Mouse (Mus musculus): Measurements from ENCODE around the gene Exo5. TPM values are rescaled to one million over a fixed set of nuclear protein-coding genes. Genes with fewer than 3 reads are reported as not detected.
A peak's percentile ranks its signal among the peaks of the same experiment; 100 is the strongest.

Exo5 gene
- polyA plus RNA-seq, 1 experiment from 2014 or later = 10.8 TPM

GRCm38 (mm10) chr4:120891960-120892359 is 32.9 kb downstream of the Exo5 start:
- no peaks in the 10 kb centered on the region for H3K9me3 ChIP-seq (ENCODE audit: control insufficient read depth, low read length)
- no peaks in the 10 kb centered on the region for H3K4me1 ChIP-seq (ENCODE audit: control insufficient read depth in 2 of 2, insufficient read depth in 2 of 2, low read length in 2 of 2)
- H3K4me2 ChIP-seq (ENCODE audit: low read length) = no peak overlapping the region
- H3K9ac ChIP-seq (ENCODE audit: low read length) = no peak overlapping the region
- no peak overlapping the region for H3K27ac ChIP-seq (replicated peaks in 1 of 2; ENCODE audit: control insufficient read depth in 1 of 2, insufficient read depth in 1 of 2, low read depth in 2 of 2, low read length in 2 of 2)
- H3K36me3 ChIP-seq (ENCODE audit: control insufficient read depth, insufficient read depth, low read length) = no peaks in the 10 kb centered on the region
- H3K4me3 ChIP-seq (ENCODE audit: control insufficient read depth in 1 of 2, insufficient read depth in 1 of 2, low read depth in 1 of 2, low read length in 2 of 2) = no peak overlapping the region
- no peak for ATAC-seq (ENCODE audit: insufficient number of reproducible peaks, insufficient read depth, low FRiP score, low read depth)
- peaks cover 3% of the 10 kb centered on the region; the same call in 1 of the 2 replicates for H3K27me3 ChIP-seq (ENCODE audit: control insufficient read depth, insufficient read depth, low read length)

DNA sequence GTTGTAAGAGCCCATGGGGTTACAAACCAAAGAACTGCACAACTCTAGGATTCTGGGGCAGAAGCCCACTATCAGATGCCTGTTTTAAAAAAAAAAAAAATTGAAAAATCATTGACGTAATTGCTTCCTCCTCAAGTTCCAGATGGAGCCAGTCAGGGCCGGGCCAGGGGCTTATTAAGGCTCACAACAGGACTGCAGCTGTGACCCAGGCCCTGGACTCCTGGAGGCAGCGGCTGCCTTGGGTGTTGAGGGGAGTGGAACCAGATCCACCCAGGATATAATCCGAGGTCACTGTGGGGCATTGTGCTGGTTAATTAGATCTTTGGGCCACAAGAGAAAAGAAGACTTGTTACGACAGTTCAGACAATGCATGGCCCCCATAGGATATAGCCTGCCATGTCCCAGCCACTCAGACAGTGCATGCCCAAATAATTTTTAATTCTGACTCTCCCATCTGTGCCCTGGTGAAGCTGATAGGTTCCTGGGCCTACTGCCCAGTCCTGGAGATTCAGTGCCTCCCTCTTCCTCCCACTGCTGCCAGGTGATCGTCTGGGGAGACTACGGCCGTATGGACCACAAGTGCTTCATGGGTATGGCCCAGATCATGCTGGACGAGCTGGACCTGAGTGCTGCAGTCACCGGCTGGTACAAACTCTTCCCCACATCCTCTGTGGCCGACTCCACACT is 33.9 kb downstream of the Exo5 start:
- Histone ChIP-seq H3K36me3 (ENCODE audit: control insufficient read depth, insufficient read depth, low read length) (no peaks in the 10 kb centered on the region), H3K4me1 (ENCODE audit: control insufficient read depth in 2 of 2, insufficient read depth in 2 of 2, low read length in 2 of 2) (peaks cover 3 to 9% of the 10 kb centered on the region in 2 experiments), H3K9ac (ENCODE audit: low read length) (no peak overlapping the region), H3K4me2 (ENCODE audit: low read length) (no peak overlapping the region), H3K27me3 (ENCODE audit: control insufficient read depth, insufficient read depth, low read length) (peaks cover 3% of the 10 kb centered on the region; the same call in 1 of the 2 replicates), H3K27ac (replicated peaks in 1 of 2; ENCODE audit: control insufficient read depth in 1 of 2, insufficient read depth in 1 of 2, low read depth in 2 of 2, low read length in 2 of 2) (no peak overlapping the region), H3K4me3 (ENCODE audit: control insufficient read depth in 1 of 2, insufficient read depth in 1 of 2, low read depth in 1 of 2, low read length in 2 of 2) (no peak overlapping the region), H3K9me3 (ENCODE audit: control insufficient read depth, low read length) (no peaks in the 10 kb centered on the region)
- WGBS = 75% methylated on average over 11 of the region's 11 CpGs
- ATAC-seq (ENCODE audit: insufficient number of reproducible peaks, insufficient read depth, low FRiP score, low read depth) = no peak

GRCm38 (mm10) chr4:120888884-120889283 is 35.9 kb downstream of the Exo5 start:
- WGBS = 65% methylated on average over 8 of the region's 8 CpGs
- Histone ChIP-seq H3K27me3 (ENCODE audit: control insufficient read depth, insufficient read depth, low read length) (no peaks in the 10 kb centered on the region), H3K4me1 (ENCODE audit: control insufficient read depth in 2 of 2, insufficient read depth in 2 of 2, low read length in 2 of 2) (peaks cover 11 to 19% of the 10 kb centered on the region in 2 experiments), H3K27ac (replicated peaks in 1 of 2; ENCODE audit: control insufficient read depth in 1 of 2, insufficient read depth in 1 of 2, low read depth in 2 of 2, low read length in 2 of 2) (no peak overlapping the region), H3K4me2 (ENCODE audit: low read length) (no peak overlapping the region), H3K36me3 (ENCODE audit: control insufficient read depth, insufficient read depth, low read length) (no peaks in the 10 kb centered on the region), H3K4me3 (ENCODE audit: control insufficient read depth in 1 of 2, insufficient read depth in 1 of 2, low read depth in 1 of 2, low read length in 2 of 2) (no peak overlapping the region), H3K9ac (ENCODE audit: low read length) (no peak overlapping the region), H3K9me3 (ENCODE audit: control insufficient read depth, low read length) (no peaks in the 10 kb centered on the region)
- ATAC-seq (ENCODE audit: insufficient number of reproducible peaks, insufficient read depth, low FRiP score, low read depth) = no peak

- H3K4me1 ChIP-seq (ENCODE audit: control insufficient read depth in 2 of 2, insufficient read depth in 2 of 2, low read length in 2 of 2) = peaks cover 11 to 19% of the 10 kb centered on the region in 2 experiments
Observed at GRCm38 (mm10) chr4:120887381-120888112, 37.3 kb downstream of the Exo5 start.

GRCm38 (mm10) chr4:120886811-120887210 is 38.0 kb downstream of the Exo5 start:
- Histone ChIP-seq H3K4me2 (ENCODE audit: low read length) (no peak overlapping the region), H3K4me1 (ENCODE audit: control insufficient read depth in 2 of 2, insufficient read depth in 2 of 2, low read length in 2 of 2) (peaks cover 11 to 19% of the 10 kb centered on the region in 2 experiments), H3K4me3 (ENCODE audit: control insufficient read depth in 1 of 2, insufficient read depth in 1 of 2, low read depth in 1 of 2, low read length in 2 of 2) (no peak overlapping the region), H3K9ac (ENCODE audit: low read length) (no peak overlapping the region), H3K27ac (replicated peaks in 1 of 2; ENCODE audit: control insufficient read depth in 1 of 2, insufficient read depth in 1 of 2, low read depth in 2 of 2, low read length in 2 of 2) (no peak overlapping the region), H3K36me3 (ENCODE audit: control insufficient read depth, insufficient read depth, low read length) (no peaks in the 10 kb centered on the region), H3K27me3 (ENCODE audit: control insufficient read depth, insufficient read depth, low read length) (no peaks in the 10 kb centered on the region), H3K9me3 (ENCODE audit: control insufficient read depth, low read length) (no peaks in the 10 kb centered on the region)
- WGBS = 78% methylated on average over 5 of the region's 5 CpGs
- no peak for ATAC-seq (ENCODE audit: insufficient number of reproducible peaks, insufficient read depth, low FRiP score, low read depth)

More at GRCm38 (mm10) chr4:120887381-120888112, 37.3 kb downstream of the Exo5 start:
- Histone ChIP-seq H3K27me3 (ENCODE audit: control insufficient read depth, insufficient read depth, low read length) (no peaks in the 10 kb centered on the region), H3K4me2 (ENCODE audit: low read length) (no peak overlapping the region), H3K9ac (ENCODE audit: low read length) (no peak overlapping the region), H3K27ac (replicated peaks in 1 of 2; ENCODE audit: control insufficient read depth in 1 of 2, insufficient read depth in 1 of 2, low read depth in 2 of 2, low read length in 2 of 2) (no peak overlapping the region), H3K9me3 (ENCODE audit: control insufficient read depth, low read length) (no peaks in the 10 kb centered on the region), H3K36me3 (ENCODE audit: control insufficient read depth, insufficient read depth, low read length) (no peaks in the 10 kb centered on the region), H3K4me3 (ENCODE audit: control insufficient read depth in 1 of 2, insufficient read depth in 1 of 2, low read depth in 1 of 2, low read length in 2 of 2) (no peak overlapping the region)
- 30% methylated on average over 8 of the region's 8 CpGs for WGBS
- no peak for ATAC-seq (ENCODE audit: insufficient number of reproducible peaks, insufficient read depth, low FRiP score, low read depth)

- Histone ChIP-seq H3K27ac (replicated peaks in 1 of 2; ENCODE audit: control insufficient read depth in 1 of 2, insufficient read depth in 1 of 2, low read depth in 2 of 2, low read length in 2 of 2) (no peak overlapping the region), H3K4me1 (ENCODE audit: control insufficient read depth in 2 of 2, insufficient read depth in 2 of 2, low read length in 2 of 2) (peaks cover 11 to 19% of the 10 kb centered on the region in 2 experiments), H3K4me2 (ENCODE audit: low read length) (peak overlapping the region; percentile 51), H3K9ac (ENCODE audit: low read length) (no peak overlapping the region), H3K36me3 (ENCODE audit: control insufficient read depth, insufficient read depth, low read length) (no peaks in the 10 kb centered on the region), H3K27me3 (ENCODE audit: control insufficient read depth, insufficient read depth, low read length) (no peaks in the 10 kb centered on the region), H3K9me3 (ENCODE audit: control insufficient read depth, low read length) (no peaks in the 10 kb centered on the region), H3K4me3 (ENCODE audit: control insufficient read depth in 1 of 2, insufficient read depth in 1 of 2, low read depth in 1 of 2, low read length in 2 of 2) (no peak overlapping the region)
- no peak for ATAC-seq (ENCODE audit: insufficient number of reproducible peaks, insufficient read depth, low FRiP score, low read depth)
- 9% methylated on average over 4 of the region's 4 CpGs for WGBS
Observed at GRCm38 (mm10) chr4:120886131-120886530, 38.7 kb downstream of the Exo5 start.

DNA sequence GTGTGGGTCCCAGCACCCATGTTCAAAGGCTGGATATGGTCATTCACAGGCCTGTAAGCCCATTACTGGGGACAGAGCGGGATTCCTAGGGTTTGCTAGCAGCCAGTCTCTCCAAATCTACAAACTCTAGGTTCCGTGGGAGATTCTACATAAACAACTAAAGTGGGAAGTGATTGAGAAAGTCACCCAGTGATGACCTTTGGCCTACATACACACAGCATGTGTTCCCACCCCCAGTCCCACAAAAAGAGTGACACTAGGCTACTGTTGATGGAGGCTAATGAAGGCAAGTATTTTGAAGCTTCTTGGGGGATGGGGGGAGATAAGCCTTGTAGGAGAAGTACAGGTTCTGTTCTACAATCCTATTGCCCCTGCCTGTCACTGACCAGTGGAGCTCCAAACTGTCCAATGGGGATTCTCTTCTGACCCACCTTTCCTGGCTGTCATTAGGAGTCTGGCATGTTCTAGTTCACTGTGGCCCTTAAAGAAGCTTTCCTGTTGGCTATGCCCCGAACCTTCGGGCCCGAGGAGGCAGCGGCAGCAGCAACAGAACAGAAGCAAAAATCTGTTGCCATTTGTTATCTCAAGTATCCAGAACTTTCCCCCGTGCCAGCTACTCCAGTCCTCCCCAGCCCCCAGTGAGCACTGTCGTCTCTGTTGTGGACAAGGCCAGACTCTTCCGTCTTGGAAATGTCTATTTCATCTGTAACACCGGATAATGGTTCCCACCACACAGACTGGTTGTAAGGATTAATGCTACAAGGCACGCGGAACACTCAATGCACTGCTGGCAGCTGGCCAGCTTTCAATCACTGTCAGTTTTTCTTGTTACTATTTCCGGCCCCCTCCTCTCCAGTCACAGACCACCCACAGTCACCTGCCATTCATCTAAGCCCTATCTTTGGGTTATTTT is 39.4 kb downstream of the Exo5 start:
- Histone ChIP-seq H3K27ac (replicated peaks in 1 of 2; ENCODE audit: control insufficient read depth in 1 of 2, insufficient read depth in 1 of 2, low read depth in 2 of 2, low read length in 2 of 2) (no peak overlapping the region), H3K36me3 (ENCODE audit: control insufficient read depth, insufficient read depth, low read length) (no peaks in the 10 kb centered on the region), H3K9ac (ENCODE audit: low read length) (no peak overlapping the region), H3K4me1 (ENCODE audit: control insufficient read depth in 2 of 2, insufficient read depth in 2 of 2, low read length in 2 of 2) (peaks cover 11 to 19% of the 10 kb centered on the region in 2 experiments), H3K4me3 (ENCODE audit: control insufficient read depth in 1 of 2, insufficient read depth in 1 of 2, low read depth in 1 of 2, low read length in 2 of 2) (peak overlapping the region in 1 of 2 experiments; percentile 10; a peak in 1 of 4 replicates), H3K27me3 (ENCODE audit: control insufficient read depth, insufficient read depth, low read length) (no peaks in the 10 kb centered on the region), H3K9me3 (ENCODE audit: control insufficient read depth, low read length) (no peaks in the 10 kb centered on the region), H3K4me2 (ENCODE audit: low read length) (peak overlapping the region; percentile 51)
- no peak for ATAC-seq (ENCODE audit: insufficient number of reproducible peaks, insufficient read depth, low FRiP score, low read depth)
- WGBS = 11% methylated on average over 13 of the region's 13 CpGs

Data from heart, embryonic 14.5 days (tissue).